Mouse (Mus musculus) embryo, embryonic 11 days (tissue): ENCODE data around the gene Adprhl2.

Experiments
- DNase-seq: peaks from one replicate; pipeline ENCODE4 v3.0.0-alpha.2; 2015

Adprhl2 gene

DNA sequence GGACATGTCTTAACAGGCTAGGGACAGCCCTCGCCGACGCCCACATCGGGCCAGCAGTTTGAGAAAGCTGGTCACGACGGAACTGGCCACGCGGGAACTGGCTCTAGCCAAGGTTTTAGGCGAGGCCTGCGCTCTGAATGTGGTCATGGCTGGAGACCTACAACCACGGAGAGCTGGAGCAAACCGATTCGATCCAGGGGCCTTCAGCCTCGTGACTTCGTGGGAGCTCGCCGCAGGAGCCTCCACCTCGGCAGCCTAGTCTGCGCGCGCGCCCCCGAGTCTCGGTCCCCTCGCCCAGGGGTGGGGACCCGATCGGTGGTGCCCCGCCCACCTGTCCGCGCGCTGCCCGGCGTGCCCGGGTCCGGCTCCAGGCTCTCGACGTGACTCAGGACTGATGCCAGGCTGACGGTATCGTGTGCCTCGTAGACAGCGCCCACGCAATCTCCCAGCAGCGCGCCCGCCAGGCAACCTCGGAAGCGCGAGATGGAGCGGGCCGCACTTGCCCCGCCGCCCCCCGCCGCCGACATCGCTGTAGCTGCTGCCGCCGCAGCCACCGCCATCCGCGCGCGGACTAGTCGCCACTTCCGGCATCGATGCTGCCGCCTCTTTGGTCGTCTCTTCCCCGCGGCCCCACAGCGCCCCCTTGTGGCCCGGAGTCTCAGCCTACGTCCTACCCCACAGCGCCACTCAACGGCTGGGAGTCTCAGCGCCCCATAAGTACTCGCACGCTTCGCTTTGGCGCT lies at the start of gene Adprhl2:
Gene Adprhl2, minus strand, starts transcription at position 593 of the 743 bp plus-strand sequence.
- peak; percentile 97 for DNase-seq

GRCm38 (mm10) chr4:126360069-126360468 lies 38.6 kb upstream of the Adprhl2 start:
- no peak for DNase-seq

DNA sequence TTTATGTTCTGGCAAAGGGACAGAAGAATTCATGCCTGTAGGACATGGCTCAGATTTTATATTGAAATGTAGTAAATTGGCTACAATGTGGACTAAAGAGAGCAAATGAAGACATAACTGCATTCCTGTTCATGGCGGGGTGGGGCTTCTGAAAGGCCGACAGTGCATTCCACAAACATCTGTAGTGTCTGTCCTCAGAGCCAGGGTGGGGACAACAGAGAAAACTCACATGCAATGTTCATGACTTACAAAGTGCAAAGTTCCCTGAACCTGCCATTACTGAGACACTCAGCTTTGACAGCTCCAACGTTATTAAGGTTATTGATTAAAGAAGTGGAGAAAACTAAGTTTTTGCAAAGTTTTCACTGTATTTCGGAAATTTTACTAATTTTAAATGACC lies 21.9 kb upstream of the Adprhl2 start:
- DNase-seq = no peak

DNA sequence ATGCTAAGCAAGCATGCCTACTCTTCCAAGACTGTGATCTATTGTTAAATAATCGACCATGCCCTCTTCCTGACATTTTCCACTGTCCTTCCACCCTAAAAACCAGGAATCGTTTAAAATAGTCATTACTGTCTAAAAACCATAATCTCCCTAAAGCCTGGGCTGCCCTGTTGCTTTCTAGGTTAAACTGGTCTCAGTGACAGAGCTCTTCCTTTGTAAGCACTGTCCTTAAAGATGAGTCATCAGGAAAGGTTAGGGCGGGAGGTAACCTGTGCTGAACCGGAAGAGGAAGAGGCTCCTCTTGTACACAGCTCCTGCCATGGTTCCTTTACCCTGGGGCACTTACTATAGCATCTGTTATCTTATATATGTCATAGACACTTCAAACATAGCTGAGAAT lies 18.0 kb upstream of the Adprhl2 start:
- no peak for DNase-seq

DNA sequence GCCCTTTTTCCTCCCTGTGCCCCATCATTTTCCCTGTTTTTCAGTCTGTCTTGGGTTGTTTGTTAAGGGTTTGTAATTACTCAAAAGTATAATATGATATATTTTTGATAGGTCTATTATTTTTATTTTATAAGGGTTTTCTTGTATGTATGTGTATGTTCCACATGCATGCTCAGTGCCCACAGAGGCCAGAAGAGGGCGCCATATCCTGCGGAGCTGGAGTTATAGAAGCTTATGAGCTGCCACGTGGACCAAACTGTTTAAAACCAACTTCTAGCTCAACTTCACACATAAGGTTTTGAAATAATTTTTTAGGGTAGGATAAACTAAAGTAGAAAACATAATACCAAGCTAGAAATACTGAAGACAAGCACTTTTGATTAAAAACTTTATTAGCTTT lies 10.9 kb upstream of the Adprhl2 start:
- DNase-seq = peak; percentile 30

- no peak for DNase-seq
These were observed 10.2 kb upstream of the Adprhl2 start for GRCm38 (mm10) chr4:126331751-126332150.

DNA sequence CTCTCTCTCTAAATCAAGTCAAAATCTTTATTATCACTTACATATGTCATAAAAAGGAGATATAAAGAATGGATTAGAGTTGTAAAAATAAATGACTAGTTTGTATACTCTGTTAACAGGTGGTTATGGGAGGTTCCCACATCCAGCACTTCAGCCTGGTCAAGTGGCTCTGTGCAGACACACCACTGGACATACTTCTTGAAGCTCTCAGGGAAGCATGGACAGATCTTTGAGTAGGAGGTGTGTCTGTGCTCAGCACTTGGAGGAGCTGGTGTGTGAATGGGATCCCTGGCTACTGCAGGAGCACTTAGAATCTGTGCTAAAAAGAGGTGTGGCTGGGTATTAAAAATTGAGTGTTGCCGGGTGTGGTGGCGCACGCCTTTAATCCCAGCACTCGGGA lies 8.8 kb upstream of the Adprhl2 start:
- DNase-seq = no peak

- DNase-seq = no peak
These were observed 4.5 kb upstream of the Adprhl2 start for GRCm38 (mm10) chr4:126326036-126326435.

DNA sequence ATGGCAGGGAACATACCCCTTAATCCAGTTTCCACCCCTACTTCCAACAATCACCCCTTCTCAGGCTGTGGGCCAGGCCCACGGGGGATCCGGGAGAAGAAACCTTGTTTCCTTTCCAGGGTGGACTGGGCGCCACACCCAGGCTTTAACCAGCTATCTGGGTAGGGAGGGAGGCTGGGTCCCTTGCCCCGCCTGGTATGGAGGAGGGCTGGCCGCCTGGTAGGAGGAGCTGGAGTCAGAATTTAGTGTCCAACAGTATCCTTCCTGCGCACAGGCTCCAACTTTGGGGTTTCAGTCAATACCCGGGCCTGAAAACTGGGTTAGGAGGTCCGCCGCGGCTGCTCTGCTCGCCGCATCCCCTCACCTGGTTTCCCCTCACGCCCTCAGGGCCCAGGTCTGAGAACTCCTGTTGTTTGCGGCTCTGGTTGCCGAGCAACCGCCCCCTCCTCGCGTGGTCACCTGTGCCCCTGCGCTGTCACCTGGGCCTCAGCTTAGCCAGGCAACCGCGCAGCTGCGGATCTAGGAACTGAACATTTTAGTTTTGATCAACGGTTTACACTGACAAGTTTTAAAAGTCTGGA lies 3.9 kb upstream of the Adprhl2 start, which contains the start of gene Tekt2:
Gene Tekt2, minus strand, starts transcription at position 408 of the 581 bp plus-strand sequence.
- no peak for DNase-seq

GRCm38 (mm10) chr4:126324861-126325260 lies 3.4 kb upstream of the Adprhl2 start:
- no peak for DNase-seq

DNA sequence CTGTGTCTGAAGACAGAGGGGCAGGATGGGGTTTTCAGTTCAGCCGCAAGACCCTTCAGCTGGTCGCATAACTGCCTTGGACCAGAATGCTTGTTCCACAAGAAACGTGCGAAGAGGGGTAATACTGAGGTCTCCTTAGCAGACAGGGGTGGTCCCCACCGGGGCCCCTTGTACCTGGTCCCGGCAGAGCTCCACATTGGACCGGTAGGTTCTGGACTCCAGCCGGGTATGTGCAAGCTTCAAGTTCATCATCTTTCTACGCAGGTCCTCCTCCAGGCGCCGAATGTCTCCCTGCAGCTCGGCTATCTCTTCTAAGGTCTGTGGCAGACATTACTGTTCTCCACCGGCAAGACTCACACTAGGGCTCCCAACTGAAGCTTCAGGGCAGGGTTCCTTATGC lies 1.1 kb upstream of the Adprhl2 start:
- no peak for DNase-seq

GRCm38 (mm10) chr4:126321854-126322511 lies 480 bp upstream of the Adprhl2 start:
- no peak for DNase-seq

DNA sequence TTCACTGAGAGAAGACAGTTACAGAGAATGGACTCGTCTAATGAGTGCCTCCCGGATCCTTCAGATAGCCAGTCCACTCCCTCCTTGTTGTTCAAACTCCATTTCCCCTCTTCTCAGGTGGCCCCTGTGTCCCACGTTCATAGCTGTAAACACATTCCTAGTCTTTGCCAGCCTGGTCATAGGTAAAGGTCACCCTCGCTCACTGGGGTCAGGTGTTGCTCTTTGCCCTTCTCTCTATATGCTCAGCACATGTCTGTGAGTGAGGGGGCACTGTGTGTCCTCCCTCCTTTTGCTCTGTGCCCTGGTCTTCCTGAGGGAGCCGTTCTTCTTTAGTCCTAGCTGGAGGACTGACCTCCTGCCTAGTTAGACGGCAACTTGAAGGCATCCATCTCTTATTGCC lies 1.7 kb downstream of the Adprhl2 start:
- no peak for DNase-seq

DNA sequence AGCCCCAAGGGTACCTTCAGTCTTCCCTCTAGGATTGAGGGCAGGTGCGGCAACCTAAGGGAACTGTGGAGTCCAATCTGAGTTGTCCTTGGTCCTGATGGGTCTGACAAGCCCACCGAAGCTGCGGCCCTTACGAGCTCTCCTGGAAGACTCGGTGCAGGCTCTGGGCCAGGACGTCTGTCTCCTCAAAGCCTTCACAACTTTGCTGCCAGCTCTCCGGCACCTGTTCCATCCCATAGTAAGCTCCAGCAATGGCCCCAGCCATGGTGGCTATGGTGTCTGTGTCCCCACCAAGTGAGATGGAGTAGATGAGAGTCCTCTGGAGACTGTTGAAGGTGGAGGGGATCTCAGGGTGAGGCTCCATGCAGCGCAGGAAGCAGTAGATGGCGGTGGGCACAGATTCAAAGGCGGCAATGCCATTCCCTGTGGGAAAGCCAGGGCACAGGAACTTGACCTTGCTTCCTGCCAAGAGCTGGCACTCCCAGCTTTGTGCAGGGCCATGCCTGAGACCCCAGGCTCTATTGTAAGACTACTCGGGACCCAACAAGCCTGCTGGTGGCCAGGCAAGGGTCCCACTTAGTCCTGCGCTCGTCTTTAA lies 5.0 kb downstream of the Adprhl2 start:
- no peak for DNase-seq

DNA sequence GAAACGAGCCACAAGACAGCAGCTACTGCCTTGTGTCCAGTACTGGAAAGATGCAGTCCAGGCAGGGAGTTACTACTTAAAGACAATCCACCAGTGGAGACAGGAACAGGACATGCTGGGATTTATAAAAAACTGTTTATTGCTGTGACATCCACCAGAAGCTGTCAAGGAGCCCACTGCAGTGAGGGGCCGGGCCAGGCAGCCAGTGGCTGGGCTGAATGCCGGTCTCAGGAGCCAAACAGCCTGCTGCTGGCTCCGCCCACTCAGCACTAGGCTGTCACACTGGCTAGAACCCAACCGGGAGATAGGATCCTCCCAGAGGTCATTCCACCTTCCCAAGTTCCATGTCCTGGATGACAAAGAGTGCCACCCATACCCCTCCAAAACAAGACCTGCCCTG lies 5.6 kb downstream of the Adprhl2 start:
- DNase-seq = no peak

GRCm38 (mm10) chr4:126314393-126314792 lies 7.1 kb downstream of the Adprhl2 start:
- DNase-seq = peak; percentile 63

- no peak for DNase-seq
These were observed 8.3 kb downstream of the Adprhl2 start for GRCm38 (mm10) chr4:126313202-126313601.

DNA sequence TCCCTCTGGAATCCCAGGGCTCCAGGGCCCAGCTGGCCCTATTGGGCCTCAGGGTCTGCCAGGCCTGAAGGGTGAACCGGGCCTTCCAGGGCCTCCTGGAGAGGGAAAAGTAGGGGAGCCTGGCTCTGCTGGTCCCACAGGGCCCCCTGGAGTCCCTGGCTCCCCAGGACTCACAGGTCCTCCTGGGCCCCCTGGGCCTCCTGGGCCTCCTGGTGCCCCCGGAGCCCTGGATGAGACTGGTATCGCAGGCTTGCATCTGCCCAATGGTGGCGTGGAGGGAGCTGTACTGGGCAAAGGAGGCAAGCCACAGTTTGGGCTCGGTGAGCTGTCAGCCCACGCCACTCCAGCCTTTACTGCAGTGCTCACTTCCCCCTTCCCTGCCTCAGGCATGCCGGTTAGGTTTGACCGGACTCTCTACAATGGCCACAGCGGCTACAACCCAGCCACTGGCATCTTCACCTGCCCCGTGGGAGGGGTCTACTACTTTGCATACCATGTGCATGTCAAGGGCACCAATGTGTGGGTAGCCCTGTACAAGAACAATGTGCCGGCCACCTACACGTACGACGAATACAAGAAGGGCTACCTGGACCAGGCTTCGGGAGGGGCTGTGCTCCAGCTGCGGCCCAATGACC lies 9.8 kb downstream of the Adprhl2 start:
- no peak for DNase-seq

GRCm38 (mm10) chr4:126310344-126310743 lies 11.2 kb downstream of the Adprhl2 start:
- DNase-seq = no peak

GRCm38 (mm10) chr4:126309922-126310309 lies 11.6 kb downstream of the Adprhl2 start:
- peak; percentile 90 for DNase-seq

- DNase-seq = peak; percentile 63
These were observed 12.1 kb downstream of the Adprhl2 start for GRCm38 (mm10) chr4:126309211-126309921.

GRCm38 (mm10) chr4:126306827-126307226 lies 14.7 kb downstream of the Adprhl2 start:
- DNase-seq = no peak

DNA sequence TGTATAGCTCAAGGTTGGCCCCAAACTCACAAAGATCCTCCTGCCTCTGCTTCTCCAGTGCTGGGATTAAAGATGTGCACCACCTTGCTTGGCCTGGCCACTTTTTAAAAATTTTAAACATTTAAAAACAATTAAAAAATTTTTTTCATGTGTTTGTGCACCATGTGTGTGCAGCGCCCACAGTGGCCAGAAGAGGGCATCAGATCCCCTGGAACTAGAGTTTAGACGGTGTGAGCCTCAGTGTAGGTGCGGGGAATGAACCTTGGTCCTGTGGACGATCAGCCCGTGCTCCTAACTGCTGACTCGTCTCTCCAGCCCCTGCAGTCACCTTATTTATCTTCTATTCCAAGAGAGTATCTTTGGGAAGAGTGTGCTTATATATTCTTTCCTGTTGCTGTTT lies 15.4 kb downstream of the Adprhl2 start:
- DNase-seq = no peak
